Mouse (Mus musculus) myocyte (in vitro differentiated cells): Measurements from ENCODE around the gene Prss57. TPM values are rescaled to one million over a fixed set of nuclear protein-coding genes. Genes with fewer than 3 reads are reported as not detected.
A peak's percentile ranks its signal among the peaks of the same experiment; 100 is the strongest.

ENCODE experiments used
- H3K27me3 ChIP-seq: one replicate; pipeline ENCODE4 v1.6.1; 2011; ENCODE audit not compliant: control insufficient read depth, insufficient read depth, insufficient read length
- H3K36me3 ChIP-seq: one replicate; pipeline ENCODE4 v1.6.1; 2011; ENCODE audit not compliant: control insufficient read depth, insufficient read depth
- H3K4me2 ChIP-seq: one replicate; pipeline ENCODE4 v1.6.1; 2011; ENCODE audit warnings: low read depth, control low read depth
- H3K4me3 ChIP-seq: one replicate; pipeline ENCODE4 v1.5.1; 2011; ENCODE audit warnings: mild to moderate bottlenecking, control low read depth, moderate library complexity
- H3K79me2 ChIP-seq: one replicate; pipeline ENCODE4 v1.6.1; 2011; ENCODE audit not compliant: control insufficient read depth, insufficient read depth
- H3ac ChIP-seq: one replicate; pipeline ENCODE4 v1.6.1; 2011; ENCODE audit not compliant: control insufficient read depth, insufficient read length
- CEBPB ChIP-seq: IDR thresholded peaks from 2 replicates; pipeline ENCODE4 v1.6.1; 2011; ENCODE audit warnings: mild to moderate bottlenecking, moderate library complexity; ENCODE audit not compliant: poor library complexity, insufficient read depth, severe bottlenecking
- E2F4 ChIP-seq: IDR thresholded peaks from one replicate; pipeline ENCODE4 v1.6.1; 2011; ENCODE audit warnings: mild to moderate bottlenecking, control low read depth, moderate library complexity; ENCODE audit not compliant: insufficient read depth
- MAX ChIP-seq: IDR thresholded peaks from one replicate; pipeline ENCODE4 v1.6.1; 2011; ENCODE audit warnings: low read depth, mild to moderate bottlenecking, control low read depth
- MYOD1 ChIP-seq, 3 experiments: IDR thresholded peaks; one replicate each; pipeline ENCODE4 v1.6.1; 2011; ENCODE audit warnings: control low read depth in 2 of 3, low read depth in 2 of 3, mild to moderate bottlenecking in 2 of 3, moderate library complexity in 1 of 3; ENCODE audit not compliant: insufficient read length in 2 of 3, control insufficient read depth in 1 of 3
- MYOG ChIP-seq, 3 experiments: IDR thresholded peaks; one replicate each; pipeline ENCODE4 v1.6.1; 2011; ENCODE audit warnings: control low read depth in 2 of 3, low read depth in 2 of 3, mild to moderate bottlenecking in 2 of 3; ENCODE audit not compliant: insufficient read length in 2 of 3, control insufficient read depth in 1 of 3, insufficient read depth in 1 of 3
- POLR2A ChIP-seq: IDR thresholded peaks from one replicate; pipeline ENCODE4 v1.6.1; 2011; ENCODE audit warnings: low read depth, mild to moderate bottlenecking, control low read depth, moderate library complexity; ENCODE audit not compliant: insufficient read length
- POLR2AphosphoS2 ChIP-seq: IDR thresholded peaks from one replicate; pipeline ENCODE4 v1.6.1; 2011; ENCODE audit warnings: low read depth, control low read depth; ENCODE audit not compliant: insufficient read length
- REST ChIP-seq: IDR thresholded peaks from one replicate; pipeline ENCODE4 v1.6.1; 2011; ENCODE audit warnings: mild to moderate bottlenecking, control low read depth, moderate library complexity; ENCODE audit not compliant: insufficient read depth, insufficient read length
- SRF ChIP-seq: IDR thresholded peaks from one replicate; pipeline ENCODE4 v1.6.1; 2011; ENCODE audit warnings: low read depth; ENCODE audit not compliant: control insufficient read depth, insufficient read length
- TCF12 ChIP-seq: IDR thresholded peaks from one replicate; pipeline ENCODE4 v1.6.1; 2011; ENCODE audit warnings: mild to moderate bottlenecking, control low read depth; ENCODE audit not compliant: poor library complexity, insufficient read depth, severe bottlenecking
- TCF3 ChIP-seq: IDR thresholded peaks from one replicate; pipeline ENCODE4 v1.6.1; 2011; ENCODE audit warnings: low read depth, control low read depth; ENCODE audit not compliant: insufficient read length
- USF1 ChIP-seq: IDR thresholded peaks from one replicate; pipeline ENCODE4 v1.6.1; 2011; ENCODE audit warnings: low read depth, mild to moderate bottlenecking, control low read depth, moderate library complexity
- polyA plus RNA-seq: library from polyadenylated mRNA; unstranded; fragments of >200 nt; fragmentation: generic; extraction: Trizol; gene quantifications from one replicate; pipeline ENCODE4 v1.2.1, GENCODE M21; 2012; ENCODE audit warnings: missing spikeins

The Prss57 gene
- 0.07 TPM for polyA plus RNA-seq

DNA sequence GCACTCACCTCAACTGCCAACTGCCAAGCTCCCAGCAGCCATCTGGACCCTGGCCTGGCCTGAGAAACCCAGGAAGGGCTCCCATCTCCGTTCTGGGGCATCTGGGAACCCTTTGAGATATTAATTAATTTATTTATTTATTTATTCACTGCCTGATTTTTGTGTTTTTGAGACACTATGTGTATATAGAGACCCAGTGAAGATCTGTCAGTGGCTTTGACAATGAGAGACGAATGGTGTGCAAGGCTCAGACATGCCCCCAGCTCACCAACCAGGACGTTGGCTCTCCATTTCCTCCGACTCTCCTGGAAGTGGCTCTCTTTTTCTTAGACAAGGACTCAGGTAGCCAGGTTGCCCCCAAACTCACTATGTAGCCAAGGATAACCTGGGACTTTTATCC, at the start of gene Prss57:
Gene Prss57 (minus strand): TSS at position 101 of the 400 bp plus-strand sequence.
- no peaks in the 10 kb centered on the region for H3K36me3 ChIP-seq
- no peak for TF ChIP-seq TCF3
- no peak for TF ChIP-seq MYOD1 (IDR thresholded peaks at IDR 0.05; ENCODE audit: control insufficient read depth in 1 of 3, insufficient read length in 2 of 3, low read depth in 2 of 3)
- TF ChIP-seq E2F4, result no peak
- TF ChIP-seq USF1, result no peak
- TF ChIP-seq MYOG (IDR thresholded peaks at IDR 0.05; ENCODE audit: control insufficient read depth in 1 of 3, insufficient read depth in 1 of 3, insufficient read length in 2 of 3, low read depth in 2 of 3), result no peak
- no peak for TF ChIP-seq CEBPB
- TF ChIP-seq POLR2A, result no peak
- no peak for TF ChIP-seq MAX
- no peak for TF ChIP-seq TCF12
- no peak for TF ChIP-seq SRF
- TF ChIP-seq POLR2AphosphoS2, result no peak
- TF ChIP-seq REST, result no peak
- no peak within 1 kb of the TSS for H3K4me3 ChIP-seq
- no peaks in the 10 kb centered on the region for H3K79me2 ChIP-seq
- H3K4me2 ChIP-seq, result no peak within 1 kb of the TSS
- H3K27me3 ChIP-seq, result no peaks in the 10 kb centered on the region
- H3ac ChIP-seq, result no peak within 1 kb of the TSS

DNA sequence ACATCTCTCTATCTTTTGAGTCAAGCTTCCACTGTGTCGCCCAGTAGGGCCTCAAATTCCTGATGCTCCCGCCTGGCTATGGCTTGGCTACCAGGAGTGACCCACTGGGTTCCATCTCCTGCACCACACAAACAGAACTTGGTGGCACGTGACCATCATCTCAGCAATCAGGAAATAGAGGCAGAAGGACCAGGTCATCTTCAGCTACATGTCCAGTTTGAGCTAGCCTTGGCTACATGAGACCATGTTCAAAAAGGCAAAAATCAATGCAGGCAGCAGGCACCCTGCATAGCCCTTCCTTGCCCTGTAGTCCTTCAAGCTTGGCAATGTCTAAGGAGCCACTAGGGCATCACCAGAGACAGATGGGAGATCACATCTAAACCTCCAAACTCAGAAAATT, 49.3 kb upstream of the Prss57 start:
- no peaks in the 10 kb centered on the region for H3K27me3 ChIP-seq
- no peak overlapping the region for H3ac ChIP-seq
- peak overlapping the region; percentile 92 for H3K4me2 ChIP-seq
- no peaks in the 10 kb centered on the region for H3K36me3 ChIP-seq
- TF ChIP-seq MYOG (IDR thresholded peaks at IDR 0.05; ENCODE audit: control insufficient read depth in 1 of 3, insufficient read depth in 1 of 3, insufficient read length in 2 of 3, low read depth in 2 of 3), result no peak
- no peak for TF ChIP-seq POLR2A
- no peak for TF ChIP-seq MAX
- no peak for TF ChIP-seq USF1
- TF ChIP-seq TCF3, result no peak
- TF ChIP-seq TCF12, result no peak
- TF ChIP-seq MYOD1 (IDR thresholded peaks at IDR 0.05; ENCODE audit: control insufficient read depth in 1 of 3, insufficient read length in 2 of 3, low read depth in 2 of 3), result no peak
- TF ChIP-seq POLR2AphosphoS2, result no peak
- TF ChIP-seq REST, result no peak
- TF ChIP-seq SRF, result no peak
- no peak for TF ChIP-seq E2F4
- TF ChIP-seq CEBPB, result no peak
- peak overlapping the region; percentile 29 for H3K4me3 ChIP-seq
- no peaks in the 10 kb centered on the region for H3K79me2 ChIP-seq

DNA sequence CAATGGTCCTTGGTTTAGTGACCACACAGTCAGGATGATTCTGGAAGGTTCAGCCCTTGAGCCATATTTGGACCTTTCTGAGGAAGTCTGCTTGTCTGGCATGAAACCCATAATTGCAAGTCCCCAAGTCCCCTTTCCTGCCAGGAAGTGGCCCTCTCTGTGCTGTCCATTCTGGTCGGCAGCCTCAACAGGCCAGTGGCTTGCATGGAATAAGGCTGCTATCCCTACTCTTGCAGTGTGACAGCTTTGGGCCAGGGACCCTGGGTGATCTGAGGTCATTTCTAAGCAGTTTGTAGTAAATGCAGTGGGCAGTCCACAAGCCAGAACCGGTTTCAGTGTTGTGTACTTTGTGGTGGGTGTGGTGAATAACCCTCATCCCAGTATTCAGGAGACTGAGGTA, 47.4 kb upstream of the Prss57 start:
- Histone ChIP-seq H3K4me2 (no peak overlapping the region), H3K27me3 (no peaks in the 10 kb centered on the region), H3K79me2 (no peaks in the 10 kb centered on the region), H3K36me3 (no peaks in the 10 kb centered on the region), H3ac (no peak overlapping the region), H3K4me3 (no peak overlapping the region)
- TF ChIP-seq CEBPB (no peak), MYOG (IDR thresholded peaks at IDR 0.05; ENCODE audit: control insufficient read depth in 1 of 3, insufficient read depth in 1 of 3, insufficient read length in 2 of 3, low read depth in 2 of 3) (no peak), REST (no peak), MYOD1 (IDR thresholded peaks at IDR 0.05; ENCODE audit: control insufficient read depth in 1 of 3, insufficient read length in 2 of 3, low read depth in 2 of 3) (no peak)

DNA sequence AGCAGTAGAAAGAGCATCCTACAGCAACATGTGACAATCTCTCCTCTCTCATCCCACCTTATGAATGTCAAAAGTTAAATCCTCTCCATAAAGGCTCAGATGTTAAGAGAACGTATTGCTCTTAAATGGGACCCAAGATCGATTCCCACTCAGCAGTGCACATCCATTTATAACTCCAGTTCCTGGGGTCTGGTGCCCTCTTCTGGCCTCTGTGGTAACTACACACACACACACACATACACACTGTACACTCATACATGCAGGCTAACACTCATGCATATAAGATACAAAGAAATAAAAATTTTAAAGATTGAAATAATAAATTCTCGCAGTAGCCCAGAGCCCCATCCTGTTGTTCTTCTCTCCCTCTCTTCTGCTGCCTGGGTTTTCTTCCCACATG, 46.2 kb upstream of the Prss57 start:
- Histone ChIP-seq H3ac (no peak overlapping the region), H3K4me3 (no peak overlapping the region)
- no peak for TF ChIP-seq SRF
- no peak for TF ChIP-seq MAX
- no peak for TF ChIP-seq REST
- TF ChIP-seq E2F4, result no peak
- no peak for TF ChIP-seq TCF12
- TF ChIP-seq MYOG (IDR thresholded peaks at IDR 0.05; ENCODE audit: control insufficient read depth in 1 of 3, insufficient read depth in 1 of 3, insufficient read length in 2 of 3, low read depth in 2 of 3), result no peak
- no peak for TF ChIP-seq USF1
- TF ChIP-seq POLR2A, result no peak
- TF ChIP-seq TCF3, result no peak
- no peak for TF ChIP-seq POLR2AphosphoS2
- TF ChIP-seq CEBPB, result no peak
- TF ChIP-seq MYOD1 (IDR thresholded peaks at IDR 0.05; ENCODE audit: control insufficient read depth in 1 of 3, insufficient read length in 2 of 3, low read depth in 2 of 3), result no peak

DNA sequence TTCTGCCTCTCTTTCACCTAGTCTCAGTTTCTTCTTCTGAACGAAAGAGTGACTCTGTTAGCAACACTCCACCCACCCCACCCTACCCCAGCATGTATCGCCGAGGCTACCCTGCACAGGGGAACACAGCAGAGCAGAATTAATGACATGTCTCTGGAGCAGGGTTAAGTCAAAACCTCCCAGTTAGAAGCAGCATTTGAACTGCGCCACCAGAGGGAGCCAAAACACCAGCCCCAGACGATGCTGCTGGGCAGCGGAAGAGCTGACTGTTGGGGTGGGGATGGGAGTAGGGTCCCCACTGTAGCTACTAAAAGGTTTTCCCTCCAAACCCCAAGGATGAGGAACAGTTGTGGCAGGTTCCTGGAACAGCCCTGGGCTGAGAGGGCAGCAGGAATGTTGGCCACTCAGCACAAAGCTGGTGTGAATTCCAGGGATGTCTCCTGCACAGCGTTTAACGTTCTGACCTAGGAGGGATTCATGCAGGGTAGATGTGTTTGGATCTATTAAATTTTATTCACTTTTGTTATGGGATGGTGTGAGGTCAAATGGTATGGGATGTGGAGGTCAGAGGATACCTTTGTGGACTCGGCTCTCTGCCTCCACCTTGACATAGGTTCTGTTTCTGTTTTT, 44.1 kb upstream of the Prss57 start:
- no peaks in the 10 kb centered on the region for H3K79me2 ChIP-seq
- H3ac ChIP-seq, result no peak overlapping the region
- H3K36me3 ChIP-seq, result no peaks in the 10 kb centered on the region
- no peak overlapping the region for H3K4me2 ChIP-seq
- no peak overlapping the region for H3K4me3 ChIP-seq
- no peaks in the 10 kb centered on the region for H3K27me3 ChIP-seq
- TF ChIP-seq USF1, result no peak
- TF ChIP-seq SRF, result no peak
- no peak for TF ChIP-seq CEBPB
- TF ChIP-seq TCF3, result no peak
- no peak for TF ChIP-seq POLR2AphosphoS2
- no peak for TF ChIP-seq TCF12
- TF ChIP-seq MYOG (IDR thresholded peaks at IDR 0.05; ENCODE audit: control insufficient read depth in 1 of 3, insufficient read depth in 1 of 3, insufficient read length in 2 of 3, low read depth in 2 of 3), result no peak
- TF ChIP-seq REST, result no peak
- no peak for TF ChIP-seq MAX
- no peak for TF ChIP-seq POLR2A

More for the DNA sequence above, 46.2 kb upstream of the Prss57 start:
- H3K79me2 ChIP-seq, result no peaks in the 10 kb centered on the region
- no peaks in the 10 kb centered on the region for H3K27me3 ChIP-seq
- no peaks in the 10 kb centered on the region for H3K36me3 ChIP-seq
- no peak overlapping the region for H3K4me2 ChIP-seq
